Mouse (Mus musculus): ENCODE data around the gene Hoxb2. TPM values are rescaled to one million over a fixed set of nuclear protein-coding genes. Genes with fewer than 3 reads are reported as not detected.
A peak's percentile ranks its signal among the peaks of the same experiment; 100 is the strongest.

Gene Hoxb2
- polyA plus RNA-seq, 1 experiment from 2014 or later, result not detected

- no peaks in the 10 kb centered on the region for H3K9me3 ChIP-seq (ENCODE audit: control insufficient read depth, low read length)
- no peak overlapping the region for H3K4me2 ChIP-seq (ENCODE audit: low read length)
- no peak for ATAC-seq
- no peak overlapping the region for H3K9ac ChIP-seq (replicated peaks; ENCODE audit: low read depth, low read length)
- peaks cover 96% of the 10 kb centered on the region for H3K27me3 ChIP-seq (replicated peaks; ENCODE audit: control insufficient read depth, insufficient read depth, low read length)
- no peak overlapping the region for H3K27ac ChIP-seq (ENCODE audit: low read length)
- H3K36me3 ChIP-seq (ENCODE audit: control insufficient read depth, insufficient read depth), result no peaks in the 10 kb centered on the region
- under 1% methylated on average over 5 of the region's 5 CpGs for WGBS
- H3K4me1 ChIP-seq (replicated peaks; ENCODE audit: control insufficient read depth, insufficient read depth, low read length), result no peaks in the 10 kb centered on the region
- H3K4me3 ChIP-seq (replicated peaks; ENCODE audit: low read length), result no peak overlapping the region
Observed at GRCm38 (mm10) chr11:96315344-96315681, 35.0 kb upstream of the Hoxb2 start.

- no peaks in the 10 kb centered on the region for H3K36me3 ChIP-seq (ENCODE audit: control insufficient read depth, insufficient read depth)
- no peak overlapping the region for H3K4me3 ChIP-seq (replicated peaks; ENCODE audit: low read length)
- H3K9me3 ChIP-seq (ENCODE audit: control insufficient read depth, low read length), result no peaks in the 10 kb centered on the region
- WGBS, result 6% methylated on average over 18 of the region's 18 CpGs
- H3K9ac ChIP-seq (replicated peaks; ENCODE audit: low read depth, low read length), result no peak overlapping the region
- peaks cover 95% of the 10 kb centered on the region for H3K27me3 ChIP-seq (replicated peaks; ENCODE audit: control insufficient read depth, insufficient read depth, low read length)
- ATAC-seq, result no peak
- no peak overlapping the region for H3K27ac ChIP-seq (ENCODE audit: low read length)
- H3K4me2 ChIP-seq (ENCODE audit: low read length), result no peak overlapping the region
- no peaks in the 10 kb centered on the region for H3K4me1 ChIP-seq (replicated peaks; ENCODE audit: control insufficient read depth, insufficient read depth, low read length)
Observed at GRCm38 (mm10) chr11:96316696-96317607, 33.4 kb upstream of the Hoxb2 start.

GRCm38 (mm10) chr11:96317608-96318367 is 32.5 kb upstream of the Hoxb2 start, which contains the start of gene Hoxb4:
Gene Hoxb4, plus strand, starts transcription at chr11:96318267.
- H3K27me3 ChIP-seq (replicated peaks; ENCODE audit: control insufficient read depth, insufficient read depth, low read length), result peaks cover 95% of the 10 kb centered on the region
- ATAC-seq, result no peak
- no peaks in the 10 kb centered on the region for H3K4me1 ChIP-seq (replicated peaks; ENCODE audit: control insufficient read depth, insufficient read depth, low read length)
- no peak within 1 kb of the TSS for H3K9ac ChIP-seq (replicated peaks; ENCODE audit: low read depth, low read length)
- peak within 1 kb of the TSS; percentile 5; the same call in 1 of the 2 replicates for H3K4me2 ChIP-seq (ENCODE audit: low read length)
- no peak within 1 kb of the TSS for H3K4me3 ChIP-seq (replicated peaks; ENCODE audit: low read length)
- 2% methylated on average over 28 of the region's 28 CpGs for WGBS
- no peaks in the 10 kb centered on the region for H3K9me3 ChIP-seq (ENCODE audit: control insufficient read depth, low read length)
- no peak within 1 kb of the TSS for H3K27ac ChIP-seq (ENCODE audit: low read length)
- H3K36me3 ChIP-seq (ENCODE audit: control insufficient read depth, insufficient read depth), result no peaks in the 10 kb centered on the region

- ATAC-seq, result no peak
- Histone ChIP-seq H3K9ac (replicated peaks; ENCODE audit: low read depth, low read length) (no peak overlapping the region), H3K4me3 (replicated peaks; ENCODE audit: low read length) (no peak overlapping the region), H3K27me3 (replicated peaks; ENCODE audit: control insufficient read depth, insufficient read depth, low read length) (peaks cover 94% of the 10 kb centered on the region), H3K4me2 (ENCODE audit: low read length) (peak overlapping the region; percentile 5; the same call in 1 of the 2 replicates), H3K4me1 (replicated peaks; ENCODE audit: control insufficient read depth, insufficient read depth, low read length) (no peaks in the 10 kb centered on the region), H3K36me3 (ENCODE audit: control insufficient read depth, insufficient read depth) (no peaks in the 10 kb centered on the region), H3K27ac (ENCODE audit: low read length) (no peak overlapping the region), H3K9me3 (ENCODE audit: control insufficient read depth, low read length) (no peaks in the 10 kb centered on the region)
- 0% methylated on average over 43 of the region's 45 CpGs for WGBS
Observed at GRCm38 (mm10) chr11:96318368-96319070, 31.8 kb upstream of the Hoxb2 start.

GRCm38 (mm10) chr11:96319071-96319902 is 31.0 kb upstream of the Hoxb2 start:
- peaks cover 96% of the 10 kb centered on the region for H3K27me3 ChIP-seq (replicated peaks; ENCODE audit: control insufficient read depth, insufficient read depth, low read length)
- no peaks in the 10 kb centered on the region for H3K4me1 ChIP-seq (replicated peaks; ENCODE audit: control insufficient read depth, insufficient read depth, low read length)
- no peak overlapping the region for H3K9ac ChIP-seq (replicated peaks; ENCODE audit: low read depth, low read length)
- WGBS, result under 1% methylated on average over 31 of the region's 34 CpGs
- ATAC-seq, result no peak
- no peaks in the 10 kb centered on the region for H3K36me3 ChIP-seq (ENCODE audit: control insufficient read depth, insufficient read depth)
- H3K9me3 ChIP-seq (ENCODE audit: control insufficient read depth, low read length), result no peaks in the 10 kb centered on the region
- H3K4me2 ChIP-seq (ENCODE audit: low read length), result no peak overlapping the region
- no peak overlapping the region for H3K27ac ChIP-seq (ENCODE audit: low read length)
- H3K4me3 ChIP-seq (replicated peaks; ENCODE audit: low read length), result no peak overlapping the region

GRCm38 (mm10) chr11:96319910-96320309 is 30.4 kb upstream of the Hoxb2 start:
- H3K4me1 ChIP-seq (replicated peaks; ENCODE audit: control insufficient read depth, insufficient read depth, low read length), result no peaks in the 10 kb centered on the region
- no peaks in the 10 kb centered on the region for H3K36me3 ChIP-seq (ENCODE audit: control insufficient read depth, insufficient read depth)
- under 1% methylated on average over 29 of the region's 29 CpGs for WGBS
- ATAC-seq, result no peak
- no peak overlapping the region for H3K27ac ChIP-seq (ENCODE audit: low read length)
- no peaks in the 10 kb centered on the region for H3K9me3 ChIP-seq (ENCODE audit: control insufficient read depth, low read length)
- H3K4me3 ChIP-seq (replicated peaks; ENCODE audit: low read length), result no peak overlapping the region
- no peak overlapping the region for H3K9ac ChIP-seq (replicated peaks; ENCODE audit: low read depth, low read length)
- peaks cover 98% of the 10 kb centered on the region for H3K27me3 ChIP-seq (replicated peaks; ENCODE audit: control insufficient read depth, insufficient read depth, low read length)
- H3K4me2 ChIP-seq (ENCODE audit: low read length), result no peak overlapping the region

GRCm38 (mm10) chr11:96320688-96321087 is 29.6 kb upstream of the Hoxb2 start:
- Histone ChIP-seq H3K27ac (ENCODE audit: low read length) (no peak overlapping the region), H3K36me3 (ENCODE audit: control insufficient read depth, insufficient read depth) (no peaks in the 10 kb centered on the region), H3K4me1 (replicated peaks; ENCODE audit: control insufficient read depth, insufficient read depth, low read length) (no peaks in the 10 kb centered on the region), H3K27me3 (replicated peaks; ENCODE audit: control insufficient read depth, insufficient read depth, low read length) (peaks cover 98% of the 10 kb centered on the region), H3K4me2 (ENCODE audit: low read length) (no peak overlapping the region), H3K4me3 (replicated peaks; ENCODE audit: low read length) (no peak overlapping the region), H3K9ac (replicated peaks; ENCODE audit: low read depth, low read length) (no peak overlapping the region), H3K9me3 (ENCODE audit: control insufficient read depth, low read length) (no peaks in the 10 kb centered on the region)
- ATAC-seq, result no peak
- 0% methylated on average over 17 of the region's 17 CpGs for WGBS

- H3K9me3 ChIP-seq (ENCODE audit: control insufficient read depth, low read length), result no peaks in the 10 kb centered on the region
- no peak overlapping the region for H3K4me3 ChIP-seq (replicated peaks; ENCODE audit: low read length)
- H3K4me1 ChIP-seq (replicated peaks; ENCODE audit: control insufficient read depth, insufficient read depth, low read length), result no peaks in the 10 kb centered on the region
- H3K27ac ChIP-seq (ENCODE audit: low read length), result no peak overlapping the region
- H3K4me2 ChIP-seq (ENCODE audit: low read length), result no peak overlapping the region
- no peak overlapping the region for H3K9ac ChIP-seq (replicated peaks; ENCODE audit: low read depth, low read length)
- no peak for ATAC-seq
- H3K27me3 ChIP-seq (replicated peaks; ENCODE audit: control insufficient read depth, insufficient read depth, low read length), result peaks cover 98% of the 10 kb centered on the region
- H3K36me3 ChIP-seq (ENCODE audit: control insufficient read depth, insufficient read depth), result no peaks in the 10 kb centered on the region
- 7% methylated on average over 5 of the region's 5 CpGs for WGBS
Observed at GRCm38 (mm10) chr11:96321846-96322245, 28.5 kb upstream of the Hoxb2 start.
